Mouse (Mus musculus) heart, embryonic 13.5 days (tissue): Measurements from ENCODE around the gene Klhl29. TPM values are rescaled to one million over a fixed set of nuclear protein-coding genes. Genes with fewer than 3 reads are reported as not detected.

Experiments used
- ATAC-seq: fragments of 200-750 bp; cut with Nextera tagmentation; 2 replicates; pipeline ENCODE4 v1.8.0; 2017; ENCODE audit warnings: moderate TSS enrichment; ENCODE audit not compliant: insufficient number of reproducible peaks, low FRiP score, low TSS enrichment; ENCODE audit errors: extremely low read depth
- H3K27ac ChIP-seq: fragments of 300-500 bp; sonication (generic); replicated peaks from 2 replicates; pipeline ENCODE4 v1.5.1; 2015; ENCODE audit warnings: moderate library complexity, mild to moderate bottlenecking, inconsistent platforms
- H3K27me3 ChIP-seq: fragments of 300-500 bp; sonication (generic); replicated peaks from 2 replicates; pipeline ENCODE4 v1.6.1; 2015; ENCODE audit warnings: mild to moderate bottlenecking, inconsistent platforms
- H3K36me3 ChIP-seq: fragments of 300-500 bp; sonication (generic); 2 replicates; pipeline ENCODE4 v1.6.1; 2015; ENCODE audit warnings: mild to moderate bottlenecking, inconsistent platforms
- H3K4me1 ChIP-seq: fragments of 300-500 bp; sonication (generic); 2 replicates; pipeline ENCODE4 v1.6.1; 2015; ENCODE audit warnings: inconsistent platforms
- H3K4me2 ChIP-seq: fragments of 300-500 bp; sonication (generic); 2 replicates; pipeline ENCODE4 v1.6.1; 2015; ENCODE audit warnings: inconsistent platforms, mild to moderate bottlenecking, moderate library complexity
- H3K4me3 ChIP-seq: fragments of 300-500 bp; sonication (generic); 2 replicates; pipeline ENCODE4 v1.5.1; 2015; ENCODE audit warnings: moderate library complexity, mild to moderate bottlenecking, inconsistent platforms
- H3K9ac ChIP-seq: fragments of 300-500 bp; sonication (generic); 2 replicates; pipeline ENCODE4 v1.6.1; 2015; ENCODE audit warnings: inconsistent platforms, mild to moderate bottlenecking, moderate library complexity
- H3K9me3 ChIP-seq: fragments of 300-500 bp; sonication (generic); 2 replicates; pipeline ENCODE4 v1.6.1; 2016; ENCODE audit warnings: inconsistent platforms
- WGBS: fragments of 180-500 bp; shearing (Covaris S2); methylation state at CpG from one replicate; pipeline ENCODE4 v1.1.7; 2015; ENCODE audit warnings: mixed read lengths; 5-methylcytosine and 5-hydroxymethylcytosine counted together
- polyA plus RNA-seq: library from polyadenylated mRNA; unstranded; fragments of >200 nt; fragmentation: Nextera tagmentation; extraction: Ambion mirVana; gene quantifications from 2 replicates; pipeline ENCODE4 v1.2.1, GENCODE M21; 2015

Klhl29 gene
- polyA plus RNA-seq, 1 experiment from 2014 or later = 0.29 TPM

GRCm38 (mm10) chr12:5210786-5211185 is 164.7 kb downstream of the Klhl29 start:
- Histone ChIP-seq H3K4me1 (peaks cover 27% of the 10 kb centered on the region), H3K4me3 (no peak overlapping the region), H3K9ac (no peak overlapping the region), H3K4me2 (no peak overlapping the region), H3K27ac (no peak overlapping the region), H3K9me3 (no peaks in the 10 kb centered on the region), H3K27me3 (no peaks in the 10 kb centered on the region), H3K36me3 (no peaks in the 10 kb centered on the region)
- 63% methylated on average over 9 of the region's 9 CpGs for WGBS
- ATAC-seq = no peak

- no peaks in the 10 kb centered on the region for H3K27me3 ChIP-seq
- H3K36me3 ChIP-seq = no peaks in the 10 kb centered on the region
- no peak overlapping the region for H3K9ac ChIP-seq
- H3K4me1 ChIP-seq = peaks cover 20% of the 10 kb centered on the region
- ATAC-seq = no peak
- WGBS = 80% methylated on average over 17 of the region's 17 CpGs
- H3K9me3 ChIP-seq = no peaks in the 10 kb centered on the region
- H3K4me3 ChIP-seq = no peak overlapping the region
- no peak overlapping the region for H3K4me2 ChIP-seq
- H3K27ac ChIP-seq = no peak overlapping the region
These were observed 167.3 kb downstream of the Klhl29 start for GRCm38 (mm10) chr12:5207941-5208905.

- ATAC-seq = no peak
These were observed 168.3 kb downstream of the Klhl29 start for GRCm38 (mm10) chr12:5207172-5207571.

GRCm38 (mm10) chr12:5204071-5204840 is 171.2 kb downstream of the Klhl29 start:
- 69% methylated on average over 11 of the region's 11 CpGs for WGBS

More at GRCm38 (mm10) chr12:5207172-5207571, 168.3 kb downstream of the Klhl29 start:
- WGBS = 66% methylated on average over 4 of the region's 4 CpGs
- H3K9ac ChIP-seq = no peak overlapping the region
- H3K4me1 ChIP-seq = peaks cover 19% of the 10 kb centered on the region; the same call in 1 of the 2 replicates
- no peaks in the 10 kb centered on the region for H3K9me3 ChIP-seq
- no peak overlapping the region for H3K27ac ChIP-seq
- H3K4me2 ChIP-seq = no peak overlapping the region
- H3K4me3 ChIP-seq = no peak overlapping the region
- no peaks in the 10 kb centered on the region for H3K36me3 ChIP-seq
- H3K27me3 ChIP-seq = no peaks in the 10 kb centered on the region

GRCm38 (mm10) chr12:5203385-5203784 is 172.1 kb downstream of the Klhl29 start:
- ATAC-seq = no peak
- Histone ChIP-seq H3K4me3 (no peak overlapping the region), H3K36me3 (no peaks in the 10 kb centered on the region), H3K4me2 (no peak overlapping the region), H3K27me3 (no peaks in the 10 kb centered on the region), H3K9ac (no peak overlapping the region), H3K27ac (no peak overlapping the region), H3K4me1 (peaks cover 13% of the 10 kb centered on the region; the same call in 1 of the 2 replicates), H3K9me3 (no peaks in the 10 kb centered on the region)
- WGBS = 47% methylated on average over 5 of the region's 5 CpGs

More at GRCm38 (mm10) chr12:5204071-5204840, 171.2 kb downstream of the Klhl29 start:
- Histone ChIP-seq H3K27me3 (no peaks in the 10 kb centered on the region), H3K9me3 (no peaks in the 10 kb centered on the region), H3K4me2 (no peak overlapping the region), H3K4me1 (peaks cover 19% of the 10 kb centered on the region; the same call in 1 of the 2 replicates), H3K36me3 (no peaks in the 10 kb centered on the region), H3K27ac (no peak overlapping the region), H3K9ac (no peak overlapping the region), H3K4me3 (no peak overlapping the region)
- ATAC-seq = no peak

GRCm38 (mm10) chr12:5198254-5198653 is 177.2 kb downstream of the Klhl29 start:
- H3K4me1 ChIP-seq = peaks cover 10% of the 10 kb centered on the region; the same call in 1 of the 2 replicates
- H3K4me2 ChIP-seq = no peak overlapping the region
- H3K9ac ChIP-seq = no peak overlapping the region
- no peak for ATAC-seq
- 40% methylated on average over 4 of the region's 4 CpGs for WGBS
- H3K36me3 ChIP-seq = no peaks in the 10 kb centered on the region
- no peak overlapping the region for H3K4me3 ChIP-seq
- no peaks in the 10 kb centered on the region for H3K27me3 ChIP-seq
- no peak overlapping the region for H3K27ac ChIP-seq
- no peaks in the 10 kb centered on the region for H3K9me3 ChIP-seq

- Histone ChIP-seq H3K9ac (no peak overlapping the region), H3K4me2 (no peak overlapping the region), H3K36me3 (no peaks in the 10 kb centered on the region), H3K27me3 (no peaks in the 10 kb centered on the region), H3K9me3 (no peaks in the 10 kb centered on the region), H3K27ac (no peak overlapping the region), H3K4me3 (no peak overlapping the region), H3K4me1 (peaks cover 33% of the 10 kb centered on the region)
- WGBS = 58% methylated on average over 6 of the region's 6 CpGs
- no peak for ATAC-seq
These were observed 181.3 kb downstream of the Klhl29 start for GRCm38 (mm10) chr12:5194176-5194575.

GRCm38 (mm10) chr12:5192380-5192718 is 183.1 kb downstream of the Klhl29 start:
- no peak for ATAC-seq
- Histone ChIP-seq H3K27me3 (no peaks in the 10 kb centered on the region), H3K4me1 (peaks cover 50% of the 10 kb centered on the region), H3K4me3 (peak overlapping the region; percentile 8; the same call in 1 of the 2 replicates), H3K36me3 (no peaks in the 10 kb centered on the region), H3K27ac (peak overlapping the region; percentile 79), H3K4me2 (peak overlapping the region; percentile 60), H3K9me3 (no peaks in the 10 kb centered on the region), H3K9ac (peak overlapping the region; percentile 69; the same call in 1 of the 2 replicates)
- 49% methylated on average over 9 of the region's 9 CpGs for WGBS

GRCm38 (mm10) chr12:5191628-5192379 is 183.7 kb downstream of the Klhl29 start:
- Histone ChIP-seq H3K4me3 (peak overlapping the region; percentile 8), H3K27me3 (no peaks in the 10 kb centered on the region), H3K9me3 (no peaks in the 10 kb centered on the region), H3K4me2 (peak overlapping the region; percentile 60), H3K27ac (peak overlapping the region; percentile 79), H3K36me3 (no peaks in the 10 kb centered on the region), H3K4me1 (peaks cover 51% of the 10 kb centered on the region), H3K9ac (peak overlapping the region; percentile 69)
- ATAC-seq = peak; percentile 52; the same call in 1 of the 2 replicates
- WGBS = 5% methylated on average over 14 of the region's 14 CpGs

GRCm38 (mm10) chr12:5191206-5191605 is 184.3 kb downstream of the Klhl29 start:
- H3K27ac ChIP-seq = peak overlapping the region; percentile 79
- no peak for ATAC-seq
- H3K4me1 ChIP-seq = peaks cover 55% of the 10 kb centered on the region
- WGBS = 67% methylated on average over 4 of the region's 4 CpGs
- peak overlapping the region; percentile 60 for H3K4me2 ChIP-seq
- H3K9me3 ChIP-seq = no peaks in the 10 kb centered on the region
- no peaks in the 10 kb centered on the region for H3K27me3 ChIP-seq
- no peaks in the 10 kb centered on the region for H3K36me3 ChIP-seq
- peak overlapping the region; percentile 69; the same call in 1 of the 2 replicates for H3K9ac ChIP-seq
- H3K4me3 ChIP-seq = no peak overlapping the region
